Mouse (Mus musculus): ENCODE data around the gene Vmn2r-ps130.
"Not testable (repeated sequence)": the region's sequence is repeated elsewhere in the genome, so short reads cannot be mapped to it uniquely, and the experiment has no call there.

Gene Vmn2r-ps130

DNA sequence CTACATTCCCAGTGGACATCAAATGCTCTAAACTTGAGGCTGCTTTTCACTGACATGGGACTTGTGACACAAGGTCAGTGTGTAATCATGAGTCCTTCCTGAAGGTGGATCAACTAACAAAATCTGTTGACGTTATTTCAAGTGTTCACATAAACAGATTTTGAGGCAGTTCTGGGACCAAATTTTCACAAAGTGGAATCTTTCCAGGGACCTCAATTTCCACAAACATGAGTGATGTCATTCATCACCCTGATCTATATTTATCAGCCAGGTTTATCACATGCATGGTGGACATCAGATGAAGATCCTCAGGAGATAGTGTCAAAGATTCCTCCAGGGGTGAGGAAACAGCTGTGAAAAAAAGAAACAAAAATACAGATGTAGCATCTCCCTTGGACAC, at the start of gene Vmn2r-ps130:
Gene Vmn2r-ps130, plus strand, starts transcription at position 301 of the 400 bp plus-strand sequence.
- not testable (repeated sequence) for DNase-seq (ENCODE audit: extremely low read depth, insufficient read length, low spot score)

Data from 3134 (cell line).